Mouse (Mus musculus) erythroblast, embryonic 14.5 days (primary cell): Measurements from ENCODE around the gene Dennd5b.

ENCODE experiments used
- GATA1 ChIP-seq: IDR thresholded peaks from 2 replicates; pipeline ENCODE4 v1.6.1; 2012; ENCODE audit warnings: low read length, inconsistent platforms, mixed read lengths
- TAL1 ChIP-seq: IDR thresholded peaks from 3 replicates; pipeline ENCODE4 v1.6.1; 2012; ENCODE audit warnings: low read length, inconsistent platforms, mixed read lengths

DNA sequence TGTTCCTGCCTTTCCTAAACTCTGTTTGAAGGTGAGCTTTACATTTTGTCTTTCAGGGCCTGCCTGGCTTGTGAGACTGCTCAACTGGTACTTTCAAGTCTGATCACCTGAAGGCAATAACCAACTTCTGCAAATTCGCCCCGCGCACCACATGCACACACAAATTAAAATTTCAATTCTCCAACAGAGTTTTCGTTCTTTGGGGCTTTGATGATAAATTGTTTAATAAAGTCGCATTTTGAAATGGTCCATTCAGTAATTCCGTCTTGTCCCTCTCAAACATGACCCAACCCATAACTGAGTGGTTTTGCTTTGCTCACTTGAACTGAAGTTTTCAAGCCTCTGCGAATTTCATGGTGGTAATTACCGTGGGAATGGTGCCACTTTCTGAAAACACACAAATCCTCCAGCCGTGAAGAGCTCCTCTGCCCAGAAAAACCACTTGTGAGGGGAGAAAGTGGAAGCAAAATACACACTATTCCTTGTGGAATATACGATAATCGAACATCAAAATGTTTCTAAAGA is 154.5 kb downstream of the Dennd5b start:
- no peak for TF ChIP-seq GATA1
- no peak for TF ChIP-seq TAL1
